Mouse (Mus musculus) hindbrain, embryonic 15.5 days (tissue): Measurements from ENCODE around the gene Gm20721. TPM values are rescaled to one million over a fixed set of nuclear protein-coding genes. Genes with fewer than 3 reads are reported as not detected.

Experiments
- polyA plus RNA-seq: library from polyadenylated mRNA; unstranded; fragments of >200 nt; fragmentation: Nextera tagmentation; extraction: Ambion mirVana; gene quantifications from 2 replicates; pipeline ENCODE4 v1.2.1, GENCODE M21; 2015

Gm20721 gene
- polyA plus RNA-seq, 1 experiment from 2014 or later, result 13.1 TPM

Other genes with a start within 250 kb of the Gm20721 start
- 17.2 and 18.6 TPM in 2 replicates for gene Npepl1, start 236.4 kb downstream of the Gm20721 start, polyA plus RNA-seq
- 1,606 and 1,659 TPM in 2 replicates for gene Gnas, start 62.4 kb downstream of the Gm20721 start, polyA plus RNA-seq
- gene Nelfcd, start 69.1 kb upstream of the Gm20721 start, polyA plus RNA-seq, result 106 and 112 TPM in 2 replicates
- gene Ctsz, start 92.3 kb upstream of the Gm20721 start, polyA plus RNA-seq, result 74.8 and 84.4 TPM in 2 replicates
- 1.1 TPM in 2 replicates for gene Tubb1, start 104.0 kb upstream of the Gm20721 start, polyA plus RNA-seq
- 799 and 873 TPM in 2 replicates for gene Atp5e, start 117.4 kb upstream of the Gm20721 start, polyA plus RNA-seq
- gene Prelid3b, start 126.4 kb upstream of the Gm20721 start, polyA plus RNA-seq, result 110 and 111 TPM in 2 replicates